Mouse (Mus musculus): ENCODE results near the gene Marco.

- TF ChIP-seq EP300 (IDR thresholded peaks at IDR 0.05; ENCODE audit: low read depth) (no peak), CTCF (IDR thresholded peaks at IDR 0.05; ENCODE audit: low read depth) (no peak)
Observed at GRCm38 (mm10) chr1:120504046-120504710, 646 bp downstream of the Marco start.
